Mouse (Mus musculus) stomach, embryonic 14.5 days (tissue): ENCODE data around the gene Galm. TPM values are rescaled to one million over a fixed set of nuclear protein-coding genes. Genes with fewer than 3 reads are reported as not detected.

Source experiments
- ATAC-seq: fragments of 200-750 bp; cut with Nextera tagmentation; 2 replicates; pipeline ENCODE4 v1.8.0; 2017; ENCODE audit warnings: low read depth, moderate TSS enrichment; ENCODE audit not compliant: insufficient number of reproducible peaks, insufficient read depth, low FRiP score
- H3K27ac ChIP-seq: fragments of 300-500 bp; sonication (generic); 2 replicates; pipeline ENCODE4 v1.5.1; 2014; ENCODE audit warnings: mild to moderate bottlenecking, low read length, moderate library complexity, mixed read lengths
- H3K27me3 ChIP-seq: fragments of 300-500 bp; sonication (generic); 2 replicates; pipeline ENCODE4 v1.6.1; 2014; ENCODE audit warnings: low read length, control low read depth, mixed read lengths; ENCODE audit not compliant: control insufficient read depth, insufficient read depth
- H3K36me3 ChIP-seq: fragments of 300-500 bp; sonication (generic); 2 replicates; pipeline ENCODE4 v1.6.1; 2014; ENCODE audit warnings: mild to moderate bottlenecking, control low read depth, low read length, moderate library complexity, mixed read lengths; ENCODE audit not compliant: control insufficient read depth, insufficient read depth
- H3K4me1 ChIP-seq: fragments of 300-500 bp; sonication (generic); 2 replicates; pipeline ENCODE4 v1.6.1; 2014; ENCODE audit warnings: low read length, control low read depth, mixed read lengths; ENCODE audit not compliant: control insufficient read depth, insufficient read depth
- H3K4me2 ChIP-seq: fragments of 300-500 bp; sonication (generic); replicated peaks from 2 replicates; pipeline ENCODE4 v1.6.1; 2014; ENCODE audit warnings: low read depth, low read length, control low read depth
- H3K4me3 ChIP-seq: fragments of 300-500 bp; sonication (generic); 2 replicates; pipeline ENCODE4 v1.5.1; 2014; ENCODE audit warnings: low read depth, low read length, control low read depth
- H3K9ac ChIP-seq: fragments of 300-500 bp; sonication (generic); replicated peaks from 2 replicates; pipeline ENCODE4 v1.6.1; 2014; ENCODE audit warnings: low read depth, mild to moderate bottlenecking, control low read depth, low read length, moderate library complexity, mixed read lengths
- H3K9me3 ChIP-seq: fragments of 300-500 bp; sonication (generic); 2 replicates; pipeline ENCODE4 v1.6.1; 2016; ENCODE audit warnings: low read depth, low read length, control low read depth; ENCODE audit not compliant: control insufficient read depth
- WGBS: fragments of 180-500 bp; shearing (Covaris S2); extraction: QIAGEN DNeasy Blood & Tissue Kit; methylation state at CpG from one replicate; pipeline ENCODE4 v1.1.7; 2014; 5-methylcytosine and 5-hydroxymethylcytosine counted together
- polyA plus RNA-seq: library from polyadenylated mRNA; unstranded; fragments of >200 nt; fragmentation: Nextera tagmentation; extraction: Ambion mirVana; gene quantifications from 2 replicates; pipeline ENCODE4 v1.2.1, GENCODE M21; 2014

Gene Galm
- 19.3 and 20.0 TPM in 2 replicates for polyA plus RNA-seq

DNA sequence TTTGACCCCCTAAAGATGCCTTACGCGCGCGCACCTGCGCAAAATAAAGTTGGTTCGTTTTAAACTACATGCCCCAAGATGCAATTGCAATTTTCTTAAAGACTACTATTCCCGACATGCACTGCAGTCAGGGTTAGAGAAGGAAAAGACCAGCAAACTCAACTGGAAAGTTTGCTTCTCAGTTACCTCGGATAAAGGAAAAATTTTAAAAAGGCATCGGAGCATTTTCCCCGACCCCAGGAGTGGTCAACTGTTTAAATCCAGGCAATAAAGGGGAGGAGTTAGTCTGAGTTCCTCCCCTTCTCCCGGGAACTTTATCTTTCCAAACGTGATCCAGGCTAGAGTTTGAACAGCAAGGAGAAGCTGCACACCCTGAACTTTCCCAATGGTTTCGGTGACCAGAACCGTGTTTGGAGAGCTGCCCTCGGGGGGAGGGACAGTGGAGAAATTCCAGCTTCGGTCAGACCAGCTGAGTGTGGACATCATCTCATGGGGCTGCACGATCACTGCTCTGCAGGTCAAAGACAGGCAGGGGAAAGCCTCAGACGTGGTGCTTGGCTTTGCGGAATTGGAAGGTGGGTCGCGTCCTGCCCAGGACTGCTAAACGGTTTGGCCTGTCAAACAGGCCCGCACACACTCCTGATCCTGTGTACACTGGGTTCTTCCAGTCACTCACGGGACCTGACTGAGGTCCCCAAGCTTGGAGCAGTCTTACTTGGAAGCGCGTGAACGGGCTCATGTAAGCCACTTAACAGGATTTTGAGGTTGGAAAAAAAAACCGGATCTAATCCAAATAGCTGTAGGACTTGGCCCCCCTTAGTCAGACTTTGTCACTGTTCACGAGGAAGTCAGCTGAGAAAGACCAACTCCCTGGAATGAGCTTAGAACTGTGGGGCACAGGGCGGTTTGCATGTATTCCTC is at the start of gene Galm:
Gene Galm (plus strand): TSS at position 141 of the 921 bp plus-strand sequence.
- H3K4me3 ChIP-seq = peak within 1 kb of the TSS; percentile 47

DNA sequence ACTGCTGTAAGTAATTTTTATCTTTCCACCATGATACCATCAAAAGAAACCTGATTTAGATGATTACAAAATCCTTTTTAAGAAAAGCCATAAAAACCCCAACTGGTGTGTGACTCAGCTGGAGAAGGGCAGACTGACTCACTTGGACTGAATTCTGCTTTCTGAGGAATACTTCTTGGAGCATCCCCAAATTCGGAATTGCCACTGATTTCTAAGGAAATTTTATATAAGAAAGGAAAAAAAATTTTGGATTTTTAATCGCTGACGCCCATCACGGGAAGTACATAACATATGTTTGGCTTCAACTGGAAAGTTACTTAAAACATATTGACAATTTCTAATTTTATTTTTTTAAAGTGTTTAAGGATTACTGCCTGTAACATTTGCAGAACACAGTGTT is 48.5 kb upstream of the Galm start:
- no peak overlapping the region for H3K4me2 ChIP-seq
- no peak overlapping the region for H3K27ac ChIP-seq
- WGBS = 89% methylated on average over 4 of the region's 4 CpGs
- no peak overlapping the region for H3K4me3 ChIP-seq
- H3K9me3 ChIP-seq = no peaks in the 10 kb centered on the region
- no peaks in the 10 kb centered on the region for H3K4me1 ChIP-seq
- ATAC-seq = no peak
- H3K27me3 ChIP-seq = no peaks in the 10 kb centered on the region
- no peaks in the 10 kb centered on the region for H3K36me3 ChIP-seq
- H3K9ac ChIP-seq = no peak overlapping the region

More for the DNA sequence above, at the start of gene Galm:
- Histone ChIP-seq H3K9me3 (no peaks in the 10 kb centered on the region), H3K27me3 (no peaks in the 10 kb centered on the region), H3K4me1 (0 out of 2 replicates have a peak, but pooled peaks cover 4% of the 10 kb centered on the region), H3K36me3 (no peaks in the 10 kb centered on the region), H3K4me2 (peak within 1 kb of the TSS; percentile 70), H3K27ac (peak within 1 kb of the TSS; percentile 69; the same call in 1 of the 2 replicates), H3K9ac (peak within 1 kb of the TSS; percentile 43)
- WGBS = 3% methylated on average over 30 of the region's 30 CpGs
- peak; percentile 59; the same call in 1 of the 2 replicates for ATAC-seq

DNA sequence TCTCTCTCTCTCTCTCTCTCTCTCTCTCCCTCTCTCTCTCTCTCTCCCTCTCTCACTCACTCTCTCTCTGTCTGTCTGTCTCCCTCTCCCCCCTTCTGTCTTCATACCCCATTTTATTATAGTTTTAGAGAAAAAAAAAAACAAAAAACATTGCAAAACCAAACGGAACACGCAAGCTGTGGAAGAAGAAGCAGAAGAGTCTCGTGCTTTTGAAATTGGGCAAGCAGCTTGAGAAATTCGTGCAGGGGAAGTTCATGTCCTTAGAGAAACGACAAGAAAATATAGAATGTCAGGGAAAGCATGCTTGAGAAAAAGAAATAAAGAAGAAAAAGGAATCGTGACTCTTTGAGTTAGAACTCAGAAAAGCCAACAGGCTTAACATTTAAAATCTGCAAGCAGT is 44.0 kb upstream of the Galm start:
- ATAC-seq = no peak
- WGBS = 73% methylated on average over 6 of the region's 6 CpGs
- H3K36me3 ChIP-seq = no peaks in the 10 kb centered on the region
- no peak overlapping the region for H3K4me3 ChIP-seq
- H3K27me3 ChIP-seq = no peaks in the 10 kb centered on the region
- no peak overlapping the region for H3K9ac ChIP-seq
- H3K9me3 ChIP-seq = no peaks in the 10 kb centered on the region
- no peak overlapping the region for H3K4me2 ChIP-seq
- no peak overlapping the region for H3K27ac ChIP-seq
- H3K4me1 ChIP-seq = no peaks in the 10 kb centered on the region

DNA sequence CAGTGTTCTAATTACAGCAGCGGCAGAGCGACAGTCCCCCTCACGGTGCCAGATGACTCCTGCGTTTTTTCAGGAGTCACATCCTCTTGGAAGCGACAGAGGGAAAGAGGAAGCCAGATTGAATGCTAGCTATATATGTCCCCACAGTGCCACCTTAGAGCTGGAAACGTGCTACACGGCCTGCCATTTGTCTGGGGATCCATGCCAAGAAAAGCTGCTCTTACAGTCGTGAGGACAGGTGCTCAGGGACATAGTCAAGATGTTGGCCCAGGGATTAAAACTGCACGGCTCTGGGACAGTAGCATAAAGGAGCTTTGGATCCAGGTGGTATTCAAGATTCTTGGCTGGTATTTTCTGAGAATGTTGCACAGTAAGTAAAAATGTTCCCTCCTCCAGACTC is 42.8 kb upstream of the Galm start:
- no peaks in the 10 kb centered on the region for H3K27me3 ChIP-seq
- no peak overlapping the region for H3K4me3 ChIP-seq
- H3K27ac ChIP-seq = no peak overlapping the region
- no peaks in the 10 kb centered on the region for H3K9me3 ChIP-seq
- no peaks in the 10 kb centered on the region for H3K36me3 ChIP-seq
- H3K4me1 ChIP-seq = no peaks in the 10 kb centered on the region
- no peak for ATAC-seq
- no peak overlapping the region for H3K9ac ChIP-seq
- no peak overlapping the region for H3K4me2 ChIP-seq
- WGBS = 61% methylated on average over 9 of the region's 9 CpGs

DNA sequence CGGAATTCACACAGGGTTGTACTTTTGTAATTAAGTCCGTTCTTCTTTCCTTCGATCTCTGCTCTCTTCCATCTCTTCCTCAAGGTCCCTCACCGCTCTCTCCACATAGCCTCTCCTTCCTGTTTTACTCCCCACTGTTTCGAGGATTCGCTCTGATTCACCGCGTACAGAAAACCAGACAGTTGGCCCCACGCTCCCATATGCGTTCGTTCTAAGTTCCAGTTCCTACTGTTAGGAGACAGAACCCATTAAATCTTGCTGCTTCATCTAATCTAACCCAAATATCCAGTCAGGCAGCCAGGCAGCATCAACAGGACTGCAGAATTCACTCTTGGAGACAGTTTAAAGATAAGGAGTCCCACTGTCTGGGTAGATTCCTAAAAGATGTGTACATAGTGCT is 40.7 kb upstream of the Galm start:
- no peak for ATAC-seq
- 80% methylated on average over 11 of the region's 11 CpGs for WGBS

DNA sequence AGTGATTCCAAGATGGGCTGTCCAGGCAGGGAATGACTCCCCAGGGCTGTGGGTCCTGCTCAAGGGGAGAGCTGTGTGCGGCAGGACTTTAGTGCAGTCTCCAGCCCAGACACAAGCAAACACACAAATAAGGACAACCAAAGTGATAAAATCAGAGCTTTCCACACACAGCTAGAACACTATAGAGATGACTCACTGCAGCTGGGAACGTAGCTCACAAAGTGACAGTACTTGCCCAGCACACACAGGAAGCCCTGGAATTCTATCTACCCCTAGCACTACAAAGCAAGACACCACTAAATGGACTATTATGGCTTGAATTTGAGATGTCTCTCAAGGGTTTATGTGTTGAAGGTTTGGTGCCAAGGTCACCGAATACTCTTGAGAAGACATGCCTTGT is 39.1 kb upstream of the Galm start:
- Histone ChIP-seq H3K27me3 (no peaks in the 10 kb centered on the region), H3K36me3 (no peaks in the 10 kb centered on the region), H3K9me3 (no peaks in the 10 kb centered on the region), H3K4me2 (no peak overlapping the region), H3K4me1 (no peaks in the 10 kb centered on the region), H3K9ac (no peak overlapping the region), H3K4me3 (no peak overlapping the region), H3K27ac (no peak overlapping the region)
- no peak for ATAC-seq
- 87% methylated on average over 3 of the region's 3 CpGs for WGBS

More for the DNA sequence above, 40.7 kb upstream of the Galm start:
- Histone ChIP-seq H3K9me3 (no peaks in the 10 kb centered on the region), H3K36me3 (no peaks in the 10 kb centered on the region), H3K4me3 (no peak overlapping the region), H3K27me3 (no peaks in the 10 kb centered on the region), H3K27ac (no peak overlapping the region), H3K9ac (no peak overlapping the region), H3K4me2 (no peak overlapping the region), H3K4me1 (no peaks in the 10 kb centered on the region)

DNA sequence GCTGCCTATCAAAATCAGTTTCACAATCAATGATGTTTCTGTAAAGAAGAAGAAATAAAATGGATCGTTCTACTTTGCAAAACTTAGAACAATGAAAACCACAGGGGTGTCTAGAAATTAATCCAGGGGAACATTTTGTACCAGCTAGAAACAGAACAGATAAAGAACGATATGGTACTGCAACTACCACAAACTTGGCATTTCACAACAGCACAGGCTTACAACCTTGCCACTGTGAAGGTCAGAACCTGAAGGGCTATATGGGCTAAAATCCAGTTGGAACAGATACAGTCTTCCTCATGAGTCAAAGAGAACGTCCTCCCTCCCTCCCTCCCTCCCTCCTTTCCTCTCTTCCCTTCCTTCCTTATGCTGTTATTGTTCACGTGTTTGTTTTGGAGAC is 36.7 kb upstream of the Galm start:
- 67% methylated on average over 4 of the region's 4 CpGs for WGBS
- Histone ChIP-seq H3K27ac (no peak overlapping the region), H3K9me3 (no peaks in the 10 kb centered on the region), H3K27me3 (no peaks in the 10 kb centered on the region), H3K9ac (no peak overlapping the region), H3K4me3 (no peak overlapping the region), H3K4me2 (no peak overlapping the region), H3K36me3 (no peaks in the 10 kb centered on the region), H3K4me1 (no peaks in the 10 kb centered on the region)
- ATAC-seq = no peak

DNA sequence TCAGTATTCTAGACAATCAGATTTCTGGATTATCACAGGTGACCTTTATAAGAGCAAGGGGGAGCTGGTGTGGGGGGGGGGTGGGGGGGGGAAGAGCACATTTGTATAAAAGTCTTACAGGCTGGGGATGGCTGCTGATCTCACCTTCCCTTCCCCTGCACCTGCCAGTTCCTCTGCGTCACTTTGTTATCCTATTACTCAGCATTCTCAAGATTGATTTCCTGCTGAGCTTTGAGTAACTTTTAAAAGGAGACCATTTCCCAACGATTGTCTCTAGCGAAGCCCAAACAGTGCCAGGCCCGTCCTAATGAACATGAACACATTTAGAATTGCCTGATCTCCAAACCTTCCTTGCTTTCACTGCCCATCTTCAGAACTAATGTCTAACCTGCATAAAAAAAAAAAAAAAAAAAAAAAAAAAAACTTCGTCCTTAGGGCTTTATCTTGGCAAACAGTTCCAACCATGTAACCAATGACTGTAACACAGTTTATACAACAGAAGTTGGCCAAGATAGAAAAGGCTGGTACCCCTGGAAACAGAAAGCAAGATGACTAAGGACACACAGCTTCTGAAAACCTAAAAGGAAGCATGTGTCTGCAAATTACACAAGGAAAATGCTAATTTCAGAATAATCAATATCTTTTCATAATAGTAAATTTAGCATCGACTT is 35.3 kb upstream of the Galm start:
- H3K27ac ChIP-seq = no peak overlapping the region
- no peaks in the 10 kb centered on the region for H3K9me3 ChIP-seq
- no peaks in the 10 kb centered on the region for H3K27me3 ChIP-seq
- no peak overlapping the region for H3K9ac ChIP-seq
- no peaks in the 10 kb centered on the region for H3K36me3 ChIP-seq
- H3K4me3 ChIP-seq = no peak overlapping the region
- ATAC-seq = no peak
- WGBS = 37% methylated on average over 6 of the region's 6 CpGs
- 0 out of 2 replicates have a peak, but pooled peaks cover 6% of the 10 kb centered on the region for H3K4me1 ChIP-seq
- no peak overlapping the region for H3K4me2 ChIP-seq
